Mouse (Mus musculus) MEL (cell line): Measurements from ENCODE around the gene Gxylt2. TPM values are rescaled to one million over a fixed set of nuclear protein-coding genes. Genes with fewer than 3 reads are reported as not detected.
A peak's percentile ranks its signal among the peaks of the same experiment; 100 is the strongest.

Experiments
- DNase-seq: peaks from one replicate; pipeline ENCODE4 v3.0.0; 2011; ENCODE audit warnings: low read depth, low spot score
- H3K27ac ChIP-seq: 2 replicates; pipeline ENCODE4 v1.5.1; 2012; ENCODE audit warnings: low read depth, mild to moderate bottlenecking, control low read depth, low read length, moderate library complexity; ENCODE audit not compliant: control insufficient read depth
- H3K27me3 ChIP-seq, 2 experiments: fragments of 150-350 bp in 1 of 2; sonication (generic) in 1 of 2; 2 replicates each; pipeline ENCODE4 v1.6.1; 2012; ENCODE audit warnings: low read length in 2 of 2, mild to moderate bottlenecking in 2 of 2, improper control_type of control experiment in 1 of 2, moderate library complexity in 1 of 2; ENCODE audit not compliant: insufficient read depth in 2 of 2, control insufficient read depth in 1 of 2
- H3K36me3 ChIP-seq, 2 experiments: 2 replicates each; pipeline ENCODE4 v1.6.1; 2012 to 2014; ENCODE audit warnings: low read length in 2 of 2, improper control_type of control experiment in 1 of 2, inconsistent platforms in 1 of 2, mild to moderate bottlenecking in 1 of 2; ENCODE audit not compliant: insufficient read depth in 2 of 2, control insufficient read depth in 1 of 2
- H3K4me1 ChIP-seq, 2 experiments: fragments of 150-350 bp in 1 of 2; sonication (generic) in 1 of 2; 2 replicates each; pipeline ENCODE4 v1.6.1; 2012; ENCODE audit warnings: low read length in 2 of 2, improper control_type of control experiment in 1 of 2, mild to moderate bottlenecking in 1 of 2; ENCODE audit not compliant: insufficient read depth in 2 of 2, control insufficient read depth in 1 of 2
- H3K4me3 ChIP-seq, 2 experiments: fragments of 150-350 bp in 1 of 2; sonication (generic) in 1 of 2; 2 replicates each; pipeline ENCODE4 v1.5.1; 2012; ENCODE audit warnings: low read depth in 2 of 2, low read length in 2 of 2, mild to moderate bottlenecking in 2 of 2, moderate library complexity in 2 of 2, control low read depth in 1 of 2, improper control_type of control experiment in 1 of 2; ENCODE audit not compliant: control insufficient read depth in 1 of 2, insufficient read depth in 1 of 2
- H3K79me2 ChIP-seq: 2 replicates; pipeline ENCODE4 v1.6.1; 2012; ENCODE audit warnings: mild to moderate bottlenecking, low read length, moderate library complexity; ENCODE audit not compliant: control insufficient read depth, poor library complexity, insufficient read depth
- H3K9ac ChIP-seq: 2 replicates; pipeline ENCODE4 v1.6.1; 2012; ENCODE audit warnings: low read depth, mild to moderate bottlenecking, control low read depth, low read length, moderate library complexity; ENCODE audit not compliant: control insufficient read depth, poor library complexity, severe bottlenecking
- H3K9me3 ChIP-seq: fragments of 150-350 bp; sonication (generic); replicated peaks from 2 replicates; pipeline ENCODE4 v1.6.1; 2012; ENCODE audit warnings: mild to moderate bottlenecking, low read length, improper control_type of control experiment, moderate library complexity; ENCODE audit not compliant: insufficient read depth
- CHD1 ChIP-seq: IDR thresholded peaks from 2 replicates; pipeline ENCODE4 v1.6.1; 2012; ENCODE audit warnings: low read depth, mild to moderate bottlenecking, inconsistent platforms, low read length, improper control_type of control experiment
- CHD2 ChIP-seq: IDR thresholded peaks from 2 replicates; pipeline ENCODE4 v1.6.1; 2011; ENCODE audit warnings: low read length, improper control_type of control experiment
- E2F4 ChIP-seq: IDR thresholded peaks from 2 replicates; pipeline ENCODE4 v1.6.1; 2011; ENCODE audit warnings: low read depth, low read length, improper control_type of control experiment, borderline replicate concordance
- ELF1 ChIP-seq: IDR thresholded peaks from 2 replicates; pipeline ENCODE4 v1.6.1; 2014; ENCODE audit warnings: low read depth, mild to moderate bottlenecking, inconsistent platforms, low read length, improper control_type of control experiment, moderate library complexity
- HCFC1 ChIP-seq: IDR thresholded peaks from 2 replicates; pipeline ENCODE4 v1.6.1; 2012; ENCODE audit warnings: low read depth, mild to moderate bottlenecking, inconsistent platforms, low read length, improper control_type of control experiment, moderate library complexity
- JUND ChIP-seq: IDR thresholded peaks from 2 replicates; pipeline ENCODE4 v1.6.1; 2011; ENCODE audit warnings: low read depth, mild to moderate bottlenecking, improper control_type of control experiment, low read length
- MAX ChIP-seq: IDR thresholded peaks from 2 replicates; pipeline ENCODE4 v1.6.1; 2011; ENCODE audit warnings: low read length, improper control_type of control experiment
- MAZ ChIP-seq: IDR thresholded peaks from 2 replicates; pipeline ENCODE4 v1.6.1; 2012; ENCODE audit warnings: low read depth, mild to moderate bottlenecking, inconsistent platforms, low read length, improper control_type of control experiment
- MXI1 ChIP-seq: IDR thresholded peaks from 2 replicates; pipeline ENCODE4 v1.6.1; 2011; ENCODE audit warnings: mild to moderate bottlenecking, low read depth, low read length, improper control_type of control experiment
- MYB ChIP-seq: IDR thresholded peaks from 2 replicates; pipeline ENCODE4 v1.6.1; 2011; ENCODE audit warnings: mild to moderate bottlenecking, low read depth, low read length, improper control_type of control experiment
- MYC ChIP-seq: IDR thresholded peaks from 2 replicates; pipeline ENCODE4 v1.6.1; 2011; ENCODE audit warnings: low read depth, mild to moderate bottlenecking, low read length, improper control_type of control experiment, moderate library complexity
- NELFE ChIP-seq: IDR thresholded peaks from 2 replicates; pipeline ENCODE4 v1.6.1; 2011; ENCODE audit warnings: low read depth, low read length, improper control_type of control experiment
- POLR2AphosphoS2 ChIP-seq: IDR thresholded peaks from 2 replicates; pipeline ENCODE4 v1.6.1; 2011; ENCODE audit warnings: low read length, improper control_type of control experiment
- POLR2AphosphoS5 ChIP-seq: IDR thresholded peaks from 2 replicates; pipeline ENCODE4 v1.6.1; 2012; ENCODE audit warnings: low read depth, borderline replicate concordance, mild to moderate bottlenecking, inconsistent platforms, low read length, moderate library complexity, mixed read lengths
- RAD21 ChIP-seq: IDR thresholded peaks from 2 replicates; pipeline ENCODE4 v1.6.1; 2011; ENCODE audit warnings: mild to moderate bottlenecking, low read depth, low read length, improper control_type of control experiment
- RCOR1 ChIP-seq: IDR thresholded peaks from 2 replicates; pipeline ENCODE4 v1.6.1; 2012; ENCODE audit warnings: low read depth, mild to moderate bottlenecking, inconsistent platforms, low read length, improper control_type of control experiment
- SIN3A ChIP-seq: IDR thresholded peaks from 2 replicates; pipeline ENCODE4 v1.6.1; 2012; ENCODE audit warnings: low read length, improper control_type of control experiment, inconsistent platforms
- SMC3 ChIP-seq: IDR thresholded peaks from 2 replicates; pipeline ENCODE4 v1.6.1; 2011; ENCODE audit warnings: low read depth, low read length, improper control_type of control experiment
- TAL1 ChIP-seq: IDR thresholded peaks from 2 replicates; pipeline ENCODE4 v1.6.1; 2012; ENCODE audit warnings: mild to moderate bottlenecking, inconsistent platforms, low read length, moderate library complexity, mixed read lengths
- TBP ChIP-seq: IDR thresholded peaks from 2 replicates; pipeline ENCODE4 v1.8.0; 2011; ENCODE audit warnings: low read depth, low read length, improper control_type of control experiment
- TCF12 ChIP-seq: IDR thresholded peaks from 2 replicates; pipeline ENCODE4 v1.6.1; 2014; ENCODE audit warnings: low read depth, mild to moderate bottlenecking, inconsistent platforms, low read length, improper control_type of control experiment, moderate library complexity
- UBTF ChIP-seq: IDR thresholded peaks from 2 replicates; pipeline ENCODE4 v1.6.1; 2012; ENCODE audit warnings: low read depth, mild to moderate bottlenecking, inconsistent platforms, low read length, improper control_type of control experiment, moderate library complexity, borderline replicate concordance; ENCODE audit not compliant: insufficient read depth
- USF1 ChIP-seq: IDR thresholded peaks from 2 replicates; pipeline ENCODE4 v1.6.1; 2014; ENCODE audit warnings: low read depth, mild to moderate bottlenecking, inconsistent platforms, low read length, improper control_type of control experiment, moderate library complexity
- USF2 ChIP-seq, 2 experiments: IDR thresholded peaks; 2 replicates each; pipeline ENCODE4 v1.6.1; 2011 to 2012; ENCODE audit warnings: improper control_type of control experiment in 2 of 2, low read length in 2 of 2, borderline replicate concordance in 1 of 2, inconsistent platforms in 1 of 2, low read depth in 1 of 2, mild to moderate bottlenecking in 1 of 2; ENCODE audit not compliant: insufficient read depth in 1 of 2
- ZC3H11A ChIP-seq: IDR thresholded peaks from 2 replicates; pipeline ENCODE4 v1.6.1; 2012; ENCODE audit warnings: low read depth, mild to moderate bottlenecking, inconsistent platforms, low read length, improper control_type of control experiment
- ZKSCAN1 ChIP-seq: IDR thresholded peaks from 2 replicates; pipeline ENCODE4 v1.6.1; 2012; ENCODE audit warnings: low read depth, mild to moderate bottlenecking, inconsistent platforms, low read length, improper control_type of control experiment, moderate library complexity
- ZMIZ1 ChIP-seq: IDR thresholded peaks from 2 replicates; pipeline ENCODE4 v1.6.1; 2012; ENCODE audit warnings: low read depth, mild to moderate bottlenecking, inconsistent platforms, low read length, improper control_type of control experiment, moderate library complexity
- ZNF384 ChIP-seq: IDR thresholded peaks from 2 replicates; pipeline ENCODE4 v1.6.1; 2012; ENCODE audit warnings: low read depth, mild to moderate bottlenecking, inconsistent platforms, low read length, improper control_type of control experiment
- polyA plus RNA-seq, 2 experiments: library from polyadenylated mRNA; stranded (reverse) in 1 of 2; unstranded in 1 of 2; fragments of >175 nt in 1 of 2; fragments of >200 nt in 1 of 2; gene quantifications; 2 replicates each; pipeline versions ENCODE4 v1.2.1 to v1.2.4; 2012; ENCODE audit warnings: low replicate concordance in 2 of 2, low read depth in 1 of 2; ENCODE audit not compliant: insufficient read length in 2 of 2, insufficient read depth in 1 of 2, missing spikeins in 1 of 2
- total RNA-seq: library from RNA; depleted of rRNA; stranded (reverse); fragments of 300-350 nt; gene quantifications from 2 replicates; pipeline ENCODE4 v1.2.3, GENCODE M21; 2012

Gxylt2 gene
- total and polyA plus RNA-seq, 3 experiments: not detected

DNA sequence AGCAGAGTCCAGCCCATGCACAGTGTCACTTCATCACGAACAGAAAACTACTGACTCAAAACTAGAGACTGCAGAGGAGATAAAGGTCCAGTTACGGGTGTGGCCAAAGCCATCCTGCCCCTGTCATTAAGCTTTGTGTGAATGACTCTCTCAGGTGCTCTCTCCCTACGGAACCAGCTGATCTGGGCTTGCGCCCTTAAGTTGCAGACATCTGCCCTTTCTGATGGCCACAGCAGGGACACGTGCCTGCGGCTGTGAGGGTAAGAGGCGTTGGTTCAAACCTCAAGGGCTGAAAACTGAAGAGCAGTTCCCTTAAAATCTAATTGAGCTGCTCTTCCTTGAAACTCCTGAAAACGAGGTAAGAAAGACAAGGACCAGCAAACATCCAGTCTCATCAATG is 12.3 kb downstream of the Gxylt2 start:
- no peak overlapping the region for H3K9ac ChIP-seq
- no peak for DNase-seq
- peaks cover 5 to 6% of the 10 kb centered on the region in 2 experiments; a peak in 3 of 4 replicates for H3K27me3 ChIP-seq
- no peak overlapping the region for H3K4me3 ChIP-seq
- H3K9me3 ChIP-seq: no peaks in the 10 kb centered on the region
- TF ChIP-seq MAX: no peak
- TF ChIP-seq SMC3: no peak
- no peak for TF ChIP-seq E2F4
- TF ChIP-seq CHD2: no peak
- no peak for TF ChIP-seq ELF1
- no peak for TF ChIP-seq USF2 (IDR thresholded peaks at IDR 0.05; ENCODE audit: borderline replicate concordance in 1 of 2, insufficient read depth in 1 of 2, low read depth in 1 of 2, low read length in 2 of 2)
- TF ChIP-seq TCF12: no peak
- no peak for TF ChIP-seq ZKSCAN1
- TF ChIP-seq ZC3H11A: no peak
- no peak for TF ChIP-seq POLR2AphosphoS2
- no peak for TF ChIP-seq TAL1
- TF ChIP-seq ZMIZ1: no peak
- TF ChIP-seq SIN3A: no peak
- no peak for TF ChIP-seq CHD1
- no peak for TF ChIP-seq MXI1
- no peak for TF ChIP-seq NELFE
- TF ChIP-seq TBP: no peak
- TF ChIP-seq UBTF: no peak
- H3K36me3 ChIP-seq: peaks cover 0 to 7% of the 10 kb centered on the region in 2 experiments; a peak in 2 of 4 replicates
- no peak overlapping the region for H3K27ac ChIP-seq
- H3K4me1 ChIP-seq: peaks cover 0 to 21% of the 10 kb centered on the region in 2 experiments; a peak in 3 of 4 replicates
- H3K79me2 ChIP-seq: no peaks in the 10 kb centered on the region

DNA sequence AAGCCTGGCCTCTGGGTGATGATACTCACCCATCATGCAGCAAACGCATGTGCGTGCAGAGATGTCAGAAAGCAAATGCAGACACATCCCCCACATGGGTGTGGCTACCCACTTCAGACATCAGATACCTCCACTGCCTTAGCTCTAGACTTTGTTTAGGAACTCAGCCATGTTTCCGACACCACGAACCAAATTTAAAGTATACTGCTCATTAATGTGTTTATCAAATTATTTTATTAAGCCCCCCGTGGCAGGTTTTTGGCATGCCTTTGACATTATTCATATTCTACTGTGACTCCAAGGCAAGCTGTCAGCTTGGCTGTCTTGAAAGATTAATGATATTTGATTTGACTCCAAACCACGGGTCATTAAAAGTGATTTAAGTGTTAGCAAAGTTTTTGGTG is 15.6 kb downstream of the Gxylt2 start:
- H3K27me3 ChIP-seq: peaks cover 4 to 5% of the 10 kb centered on the region in 2 experiments; a peak in 3 of 4 replicates
- H3K4me3 ChIP-seq: no peak overlapping the region
- no peaks in the 10 kb centered on the region for H3K79me2 ChIP-seq
- H3K9ac ChIP-seq: no peak overlapping the region
- no peaks in the 10 kb centered on the region for H3K9me3 ChIP-seq
- H3K4me1 ChIP-seq: peaks cover 0 to 21% of the 10 kb centered on the region in 2 experiments; a peak in 3 of 4 replicates
- H3K27ac ChIP-seq: no peak overlapping the region
- TF ChIP-seq MYC (no peak), MXI1 (no peak), ZNF384 (no peak), JUND (no peak), ZMIZ1 (no peak), MAX (no peak), RCOR1 (no peak), MAZ (no peak), CHD2 (no peak), RAD21 (no peak), SMC3 (no peak), POLR2AphosphoS5 (no peak), USF2 (IDR thresholded peaks at IDR 0.05; ENCODE audit: borderline replicate concordance in 1 of 2, insufficient read depth in 1 of 2, low read depth in 1 of 2, low read length in 2 of 2) (no peak), USF1 (no peak), ZKSCAN1 (no peak), HCFC1 (no peak), NELFE (no peak), TCF12 (no peak), MYB (no peak), TAL1 (no peak)
- H3K36me3 ChIP-seq: peaks cover 0 to 7% of the 10 kb centered on the region in 2 experiments; a peak in 2 of 4 replicates
- DNase-seq: peak; percentile 44
